Mouse (Mus musculus): Measurements from ENCODE around the gene Proser1. TPM values are rescaled to one million over a fixed set of nuclear protein-coding genes. Genes with fewer than 3 reads are reported as not detected.

The Proser1 gene
- polyA plus RNA-seq, 1 experiment: 6.5 TPM

DNA sequence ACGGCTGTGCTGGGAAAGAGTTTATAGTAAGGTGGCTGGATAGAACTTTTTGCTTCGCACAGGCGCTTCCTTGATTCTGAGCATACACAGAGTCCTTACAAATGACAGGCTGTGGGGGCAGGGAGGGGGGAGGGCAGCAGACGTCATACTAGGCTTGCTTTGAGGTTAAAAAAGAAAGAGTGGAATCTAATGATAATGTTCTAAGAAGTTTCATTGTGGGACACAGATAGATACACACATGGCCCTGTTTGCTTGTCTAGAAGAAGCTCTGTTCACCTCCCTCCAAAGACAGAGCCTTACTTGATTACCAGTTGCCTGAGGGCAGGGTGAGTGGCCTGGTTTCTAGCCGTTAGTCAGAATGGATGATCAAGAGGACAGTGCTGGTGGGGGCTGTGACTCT is 49.6 kb downstream of the Proser1 start:
- Histone ChIP-seq H3K36me3 (ENCODE audit: control insufficient read depth, insufficient read depth) (no peaks in the 10 kb centered on the region), H3K79me2 (ENCODE audit: control insufficient read depth, insufficient read depth) (no peaks in the 10 kb centered on the region), H3K27me3 (ENCODE audit: control insufficient read depth, insufficient read depth, insufficient read length) (peaks cover 11% of the 10 kb centered on the region), H3K4me2 (ENCODE audit: low read depth) (no peak overlapping the region), H3K4me3 (no peak overlapping the region), H3ac (ENCODE audit: control insufficient read depth, insufficient read length) (no peak overlapping the region)
- TF ChIP-seq TCF12 (IDR thresholded peaks at IDR 0.05; ENCODE audit: insufficient read depth, poor library complexity, severe bottlenecking) (no peak), REST (IDR thresholded peaks at IDR 0.05; ENCODE audit: insufficient read depth, insufficient read length) (no peak), MAX (IDR thresholded peaks at IDR 0.05; ENCODE audit: low read depth) (no peak), TCF3 (IDR thresholded peaks at IDR 0.05; ENCODE audit: insufficient read length, low read depth) (no peak), SRF (IDR thresholded peaks at IDR 0.05; ENCODE audit: control insufficient read depth, insufficient read length, low read depth) (no peak), MYOD1 (IDR thresholded peaks at IDR 0.05; ENCODE audit: control insufficient read depth in 1 of 3, insufficient read length in 2 of 3, low read depth in 2 of 3) (no peak), USF1 (IDR thresholded peaks at IDR 0.05; ENCODE audit: low read depth) (no peak), E2F4 (IDR thresholded peaks at IDR 0.05; ENCODE audit: insufficient read depth) (no peak), CEBPB (IDR thresholded peaks at IDR 0.05; ENCODE audit: insufficient read depth, poor library complexity, severe bottlenecking) (no peak), MYOG (IDR thresholded peaks at IDR 0.05; ENCODE audit: control insufficient read depth in 1 of 3, insufficient read depth in 1 of 3, insufficient read length in 2 of 3, low read depth in 2 of 3) (no peak), POLR2AphosphoS2 (IDR thresholded peaks at IDR 0.05; ENCODE audit: insufficient read length, low read depth) (no peak)

DNA sequence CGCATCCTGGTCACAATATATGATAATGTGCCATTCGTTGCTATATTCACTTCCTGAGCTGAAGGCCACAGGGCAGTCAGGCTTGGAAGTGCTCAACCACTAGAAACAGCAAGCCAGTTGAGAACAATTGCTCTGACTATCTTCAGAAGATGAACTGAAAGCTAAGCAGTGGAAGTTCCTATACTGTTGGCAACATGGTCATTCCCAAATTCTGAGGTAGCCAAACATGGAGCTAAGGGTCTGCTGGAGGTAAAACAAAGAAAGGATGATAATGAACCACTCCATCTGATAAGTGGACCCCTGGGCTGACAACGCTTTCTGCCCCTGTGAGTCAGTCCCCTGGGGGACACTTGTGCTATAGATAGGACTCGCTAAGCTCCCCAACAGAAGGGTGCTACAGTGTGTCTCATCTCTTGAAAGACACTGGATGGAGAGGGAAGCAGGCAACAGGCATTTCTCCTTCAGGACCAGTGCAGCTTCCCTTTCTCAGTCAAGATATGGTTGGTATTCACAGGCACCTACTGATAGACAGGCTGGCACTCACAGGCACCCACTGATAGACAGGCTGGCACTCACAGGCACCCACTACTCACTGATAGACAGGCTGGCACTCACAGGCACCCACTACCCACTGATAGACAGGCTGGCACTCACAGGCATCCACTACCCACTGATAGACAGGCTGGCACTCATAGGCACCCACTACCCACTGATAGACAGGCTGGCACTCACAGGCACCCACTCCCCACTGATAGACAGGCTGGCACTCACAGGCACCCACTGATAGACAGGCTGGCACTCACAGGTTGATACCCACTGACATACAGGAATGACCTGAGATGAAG is 51.0 kb downstream of the Proser1 start:
- no peak for TF ChIP-seq USF1 (IDR thresholded peaks at IDR 0.05; ENCODE audit: low read depth)
- no peak for TF ChIP-seq MAX (IDR thresholded peaks at IDR 0.05; ENCODE audit: low read depth)
- no peak for TF ChIP-seq MYOD1 (IDR thresholded peaks at IDR 0.05; ENCODE audit: control insufficient read depth in 1 of 3, insufficient read length in 2 of 3, low read depth in 2 of 3)
- TF ChIP-seq POLR2A (IDR thresholded peaks at IDR 0.05; ENCODE audit: insufficient read length, low read depth): no peak
- no peak for TF ChIP-seq REST (IDR thresholded peaks at IDR 0.05; ENCODE audit: insufficient read depth, insufficient read length)
- TF ChIP-seq MYOG (IDR thresholded peaks at IDR 0.05; ENCODE audit: control insufficient read depth in 1 of 3, insufficient read depth in 1 of 3, insufficient read length in 2 of 3, low read depth in 2 of 3): no peak
- TF ChIP-seq TCF12 (IDR thresholded peaks at IDR 0.05; ENCODE audit: insufficient read depth, poor library complexity, severe bottlenecking): no peak
- no peak for TF ChIP-seq SRF (IDR thresholded peaks at IDR 0.05; ENCODE audit: control insufficient read depth, insufficient read length, low read depth)
- TF ChIP-seq CEBPB (IDR thresholded peaks at IDR 0.05; ENCODE audit: insufficient read depth, poor library complexity, severe bottlenecking): no peak
- no peak for TF ChIP-seq TCF3 (IDR thresholded peaks at IDR 0.05; ENCODE audit: insufficient read length, low read depth)
- TF ChIP-seq E2F4 (IDR thresholded peaks at IDR 0.05; ENCODE audit: insufficient read depth): no peak
- TF ChIP-seq POLR2AphosphoS2 (IDR thresholded peaks at IDR 0.05; ENCODE audit: insufficient read length, low read depth): no peak
- Histone ChIP-seq H3K79me2 (ENCODE audit: control insufficient read depth, insufficient read depth) (no peaks in the 10 kb centered on the region), H3K4me3 (no peak overlapping the region), H3ac (ENCODE audit: control insufficient read depth, insufficient read length) (no peak overlapping the region), H3K36me3 (ENCODE audit: control insufficient read depth, insufficient read depth) (no peaks in the 10 kb centered on the region), H3K27me3 (ENCODE audit: control insufficient read depth, insufficient read depth, insufficient read length) (peaks cover 11% of the 10 kb centered on the region), H3K4me2 (ENCODE audit: low read depth) (no peak overlapping the region)

GRCm38 (mm10) chr3:53522794-53523193 is 59.3 kb downstream of the Proser1 start:
- H3K36me3 ChIP-seq (ENCODE audit: control insufficient read depth, insufficient read depth): no peaks in the 10 kb centered on the region
- H3K4me3 ChIP-seq: no peak overlapping the region
- H3ac ChIP-seq (ENCODE audit: control insufficient read depth, insufficient read length): no peak overlapping the region
- TF ChIP-seq E2F4 (IDR thresholded peaks at IDR 0.05; ENCODE audit: insufficient read depth) (no peak), USF1 (IDR thresholded peaks at IDR 0.05; ENCODE audit: low read depth) (no peak), TCF12 (IDR thresholded peaks at IDR 0.05; ENCODE audit: insufficient read depth, poor library complexity, severe bottlenecking) (no peak)
- H3K79me2 ChIP-seq (ENCODE audit: control insufficient read depth, insufficient read depth): no peaks in the 10 kb centered on the region
- H3K4me2 ChIP-seq (ENCODE audit: low read depth): no peak overlapping the region
- H3K27me3 ChIP-seq (ENCODE audit: control insufficient read depth, insufficient read depth, insufficient read length): peaks cover 10% of the 10 kb centered on the region

DNA sequence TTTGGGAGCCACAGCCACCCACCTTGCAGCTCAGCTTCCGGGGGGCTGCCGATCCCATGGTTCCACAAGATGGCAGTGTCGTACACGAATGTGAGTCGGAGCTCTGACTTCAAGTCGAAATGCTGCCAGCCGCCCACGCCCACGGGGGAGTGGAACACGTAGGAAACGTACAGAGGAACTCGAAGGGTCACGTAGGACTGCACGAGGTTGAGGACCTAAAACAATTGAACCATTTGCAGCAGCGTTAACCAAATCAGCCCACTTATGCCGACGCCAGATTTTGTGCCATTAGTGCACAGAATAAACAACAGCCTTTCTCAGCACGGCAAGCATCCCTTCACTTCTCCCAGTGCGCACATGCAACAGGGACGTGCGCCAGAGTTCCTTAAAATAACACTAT is 62.3 kb downstream of the Proser1 start:
- Histone ChIP-seq H3ac (ENCODE audit: control insufficient read depth, insufficient read length) (no peak overlapping the region), H3K27me3 (ENCODE audit: control insufficient read depth, insufficient read depth, insufficient read length) (peaks cover 17% of the 10 kb centered on the region), H3K79me2 (ENCODE audit: control insufficient read depth, insufficient read depth) (no peaks in the 10 kb centered on the region), H3K36me3 (ENCODE audit: control insufficient read depth, insufficient read depth) (no peaks in the 10 kb centered on the region), H3K4me3 (no peak overlapping the region), H3K4me2 (ENCODE audit: low read depth) (no peak overlapping the region)
- TF ChIP-seq SRF (IDR thresholded peaks at IDR 0.05; ENCODE audit: control insufficient read depth, insufficient read length, low read depth) (no peak), REST (IDR thresholded peaks at IDR 0.05; ENCODE audit: insufficient read depth, insufficient read length) (no peak), POLR2AphosphoS2 (IDR thresholded peaks at IDR 0.05; ENCODE audit: insufficient read length, low read depth) (no peak), MYOG (IDR thresholded peaks at IDR 0.05; ENCODE audit: control insufficient read depth in 1 of 3, insufficient read depth in 1 of 3, insufficient read length in 2 of 3, low read depth in 2 of 3) (no peak), POLR2A (IDR thresholded peaks at IDR 0.05; ENCODE audit: insufficient read length, low read depth) (no peak)

DNA sequence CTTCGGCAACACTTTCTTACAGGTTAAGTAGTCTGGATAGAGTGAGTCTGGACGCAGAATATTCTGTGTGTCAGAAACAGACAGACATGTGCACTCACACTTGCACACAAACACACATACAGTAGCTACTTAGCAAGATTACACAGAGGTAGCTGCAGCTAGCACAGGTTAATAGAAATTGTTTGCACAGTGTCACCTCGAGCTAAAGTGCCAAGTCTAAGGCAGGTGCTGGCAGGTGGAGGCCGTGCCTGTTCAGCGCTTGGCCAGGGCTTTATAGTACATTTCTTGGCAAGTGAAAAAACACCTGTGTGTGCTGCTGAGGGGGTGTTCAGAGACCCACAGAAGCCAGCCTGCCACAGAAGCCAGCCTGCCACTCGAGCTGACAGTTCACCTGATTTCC is 66.8 kb downstream of the Proser1 start:
- no peak overlapping the region for H3ac ChIP-seq (ENCODE audit: control insufficient read depth, insufficient read length)
- no peaks in the 10 kb centered on the region for H3K36me3 ChIP-seq (ENCODE audit: control insufficient read depth, insufficient read depth)
- H3K79me2 ChIP-seq (ENCODE audit: control insufficient read depth, insufficient read depth): no peaks in the 10 kb centered on the region
- H3K27me3 ChIP-seq (ENCODE audit: control insufficient read depth, insufficient read depth, insufficient read length): peaks cover 7% of the 10 kb centered on the region
- no peak for TF ChIP-seq E2F4 (IDR thresholded peaks at IDR 0.05; ENCODE audit: insufficient read depth)
- no peak for TF ChIP-seq TCF12 (IDR thresholded peaks at IDR 0.05; ENCODE audit: insufficient read depth, poor library complexity, severe bottlenecking)
- TF ChIP-seq SRF (IDR thresholded peaks at IDR 0.05; ENCODE audit: control insufficient read depth, insufficient read length, low read depth): no peak
- no peak for TF ChIP-seq MAX (IDR thresholded peaks at IDR 0.05; ENCODE audit: low read depth)
- no peak for TF ChIP-seq CEBPB (IDR thresholded peaks at IDR 0.05; ENCODE audit: insufficient read depth, poor library complexity, severe bottlenecking)
- no peak for TF ChIP-seq MYOD1 (IDR thresholded peaks at IDR 0.05; ENCODE audit: control insufficient read depth in 1 of 3, insufficient read length in 2 of 3, low read depth in 2 of 3)
- TF ChIP-seq USF1 (IDR thresholded peaks at IDR 0.05; ENCODE audit: low read depth): no peak
- TF ChIP-seq POLR2AphosphoS2 (IDR thresholded peaks at IDR 0.05; ENCODE audit: insufficient read length, low read depth): no peak
- TF ChIP-seq MYOG (IDR thresholded peaks at IDR 0.05; ENCODE audit: control insufficient read depth in 1 of 3, insufficient read depth in 1 of 3, insufficient read length in 2 of 3, low read depth in 2 of 3): no peak
- no peak overlapping the region for H3K4me2 ChIP-seq (ENCODE audit: low read depth)
- no peak overlapping the region for H3K4me3 ChIP-seq

Measured in myocyte (in vitro differentiated cells).